Mouse (Mus musculus): Measurements from ENCODE around the gene Pygo1. TPM values are rescaled to one million over a fixed set of nuclear protein-coding genes. Genes with fewer than 3 reads are reported as not detected.

Pygo1 gene
- polyA plus RNA-seq, 1 experiment from 2014 or later, result 8.4 TPM

DNA sequence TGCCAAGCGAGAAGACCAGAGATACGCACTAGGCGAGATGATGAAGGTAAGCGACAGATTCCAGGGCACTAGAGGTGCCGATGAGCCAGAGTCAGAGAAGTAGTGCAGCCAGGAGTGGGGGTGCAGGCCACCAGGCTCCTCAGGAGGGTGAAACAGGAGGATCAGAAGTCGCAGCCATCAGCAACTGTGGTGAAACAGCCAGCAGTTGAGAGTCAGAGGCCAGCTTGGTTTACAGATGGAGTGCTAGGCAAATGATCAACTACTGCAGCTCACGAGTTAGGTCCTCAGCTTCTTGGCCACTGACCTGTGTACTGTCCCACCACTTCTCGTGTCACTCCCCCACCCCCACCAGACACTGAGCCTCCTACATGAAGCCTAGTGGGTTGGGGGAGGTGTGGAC lies 35.9 kb downstream of the Pygo1 start:
- no peaks in the 10 kb centered on the region for H3K27me3 ChIP-seq
- CTCF ChIA-PET, result interaction anchor here (1.4 kb wide), 1 partner anchor 9 kb away, joined by 3 read pairs; no protein-coding TSS in a partner anchor
- POLR2A ChIA-PET, result no interaction called here
- no peak for TF ChIP-seq CTCF (IDR thresholded peaks at IDR 0.05)
- in situ Hi-C loops (cut with MboI; ENCODE audit: low pct_unique_long_range_greater_than_20kb), result no loop called here
- ATAC-seq (no peak), DNase-seq (ENCODE audit: low read depth, low spot score) (no peak)

DNA sequence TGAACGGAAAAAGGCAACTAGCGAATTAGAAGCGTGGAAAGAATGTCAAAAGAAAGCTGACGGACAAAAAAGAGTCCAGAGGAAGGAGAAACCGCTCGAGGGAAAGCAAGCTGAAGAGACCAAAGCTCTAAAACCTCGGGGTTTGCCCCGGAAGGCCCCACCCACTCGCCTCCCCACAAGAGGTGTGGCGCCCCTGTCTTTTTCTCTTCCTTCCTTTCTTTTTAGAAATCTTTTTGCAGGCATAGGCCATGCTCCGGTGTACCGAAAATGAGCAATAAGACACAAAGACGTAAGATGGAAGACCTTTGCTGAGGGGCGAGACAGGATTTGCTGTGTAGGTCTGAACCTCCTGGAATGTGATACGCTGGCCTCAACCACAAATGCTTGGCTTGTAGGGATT lies 36.5 kb downstream of the Pygo1 start:
- in situ Hi-C loops (cut with MboI; ENCODE audit: low pct_unique_long_range_greater_than_20kb), result no loop called here
- no peaks in the 10 kb centered on the region for H3K27me3 ChIP-seq

DNA sequence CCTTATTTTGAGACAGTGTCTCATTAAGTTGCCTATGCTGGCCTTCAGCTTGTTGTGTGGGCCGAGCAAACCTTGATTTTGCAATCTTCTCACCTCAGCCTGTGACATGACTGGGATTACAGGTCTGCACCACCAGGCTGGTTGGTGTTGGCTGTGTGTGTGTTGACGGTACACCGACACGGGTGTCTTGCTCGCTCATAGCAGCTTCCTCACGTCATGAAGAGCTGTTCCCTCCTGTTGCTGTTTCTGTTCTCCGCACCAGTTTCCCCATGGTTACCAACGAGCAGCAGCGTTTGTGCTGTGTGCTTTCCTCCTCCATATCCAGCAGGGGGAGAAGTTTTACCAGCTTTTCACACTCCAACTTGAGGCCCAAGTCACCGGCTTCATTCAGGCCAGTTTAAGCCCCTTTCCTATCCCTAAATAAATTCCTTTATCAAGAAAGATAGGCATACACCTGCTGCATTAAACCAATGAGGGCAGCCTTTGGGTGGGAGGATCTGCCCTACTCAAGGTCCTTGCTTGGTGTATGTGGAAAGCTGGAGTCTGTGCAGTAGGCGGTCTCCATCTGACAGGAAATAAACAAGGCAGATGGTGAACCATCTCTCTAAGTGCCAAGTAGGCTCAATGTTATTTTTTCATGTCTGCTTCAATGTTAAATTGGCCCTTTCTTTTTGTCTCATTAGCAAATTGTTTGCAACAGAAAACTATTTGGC lies 43.1 kb downstream of the Pygo1 start:
- H3K27me3 ChIP-seq, result no peaks in the 10 kb centered on the region
- peak; percentile 77 for TF ChIP-seq CTCF (IDR thresholded peaks at IDR 0.05)
- POLR2A ChIA-PET, result no interaction called here
- peak; percentile 47 for ATAC-seq
- in situ Hi-C loops (cut with MboI; ENCODE audit: low pct_unique_long_range_greater_than_20kb), result no loop called here
- DNase-seq (ENCODE audit: low read depth, low spot score), result no peak
- CTCF ChIA-PET, result interaction anchor here (1.0 to 1.9 kb wide), 5 partner anchors 10 to 124 kb away, joined by 3 to 6 read pairs (median 4); partner anchors contain the start of genes Dyx1c1 and Gm44503

More for the DNA sequence above, 36.5 kb downstream of the Pygo1 start:
- TF ChIP-seq CTCF (IDR thresholded peaks at IDR 0.05), result no peak
- ChIA-PET POLR2A (interaction anchor here (0.7 kb wide), 1 partner anchor 154 kb away, joined by 3 read pairs; no protein-coding TSS in a partner anchor), CTCF (no interaction called here)
- no peak for DNase-seq (ENCODE audit: low read depth, low spot score)
- no peak for ATAC-seq

DNA sequence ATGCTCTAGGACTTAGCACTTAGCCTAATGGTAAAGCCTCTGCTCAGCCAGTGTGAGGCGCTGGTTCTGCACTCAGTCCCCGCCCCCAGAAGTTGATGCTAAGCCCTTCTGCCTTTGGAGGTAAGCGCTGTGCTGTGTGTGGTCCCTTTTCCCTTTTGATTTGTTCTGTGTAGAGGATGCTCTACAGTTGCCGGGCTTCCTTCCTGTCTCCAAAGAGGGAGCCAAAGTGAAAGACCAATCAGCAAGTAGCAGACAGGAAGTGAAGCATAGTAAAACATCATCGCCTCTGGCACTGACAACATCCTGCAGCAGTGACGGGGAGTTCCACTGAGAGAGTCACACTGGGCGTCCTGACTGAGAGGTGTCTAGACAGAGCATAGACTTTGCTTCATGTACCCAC lies 44.4 kb downstream of the Pygo1 start:
- CTCF ChIA-PET, result interaction anchor here (0.8 kb wide), 1 partner anchor 9 kb away, joined by 3 read pairs; no protein-coding TSS in a partner anchor
- POLR2A ChIA-PET, result no interaction called here
- DNase-seq (ENCODE audit: low read depth, low spot score), result no peak
- peak; percentile 22 for TF ChIP-seq CTCF (IDR thresholded peaks at IDR 0.05)
- in situ Hi-C loops (cut with MboI; ENCODE audit: low pct_unique_long_range_greater_than_20kb), result no loop called here
- no peak for ATAC-seq
- H3K27me3 ChIP-seq, result no peaks in the 10 kb centered on the region

DNA sequence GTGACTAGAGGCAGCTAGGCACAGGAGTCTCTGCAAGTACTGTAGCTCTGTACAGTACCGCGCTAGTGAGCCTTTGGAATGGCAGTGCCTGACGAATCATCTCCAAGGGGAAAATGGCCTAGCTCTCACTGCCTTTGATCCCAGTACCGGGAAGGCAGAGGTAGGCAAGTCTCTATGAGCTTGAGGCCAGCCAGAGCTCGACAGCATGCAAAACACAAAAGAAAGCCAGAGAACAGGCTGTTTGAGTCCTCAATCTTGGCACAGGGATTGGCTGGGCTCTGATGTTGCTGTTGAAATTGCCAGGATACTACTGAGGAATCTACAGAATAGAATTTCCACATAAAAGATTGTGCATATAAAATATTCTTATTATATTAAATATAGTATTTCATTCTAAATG lies 47.0 kb downstream of the Pygo1 start:
- POLR2A ChIA-PET, result no interaction called here
- CTCF ChIA-PET, result interaction anchor here (0.8 to 1.5 kb wide), 3 partner anchors 13 to 120 kb away, joined by 3 to 4 read pairs (median 3); partner anchors contain the start of genes Ccpg1 and Ccpg1os
- ATAC-seq (no peak), DNase-seq (ENCODE audit: low read depth, low spot score) (no peak)
- H3K27me3 ChIP-seq, result no peaks in the 10 kb centered on the region
- no peak for TF ChIP-seq CTCF (IDR thresholded peaks at IDR 0.05)
- in situ Hi-C loops (cut with MboI; ENCODE audit: low pct_unique_long_range_greater_than_20kb), result no loop called here

DNA sequence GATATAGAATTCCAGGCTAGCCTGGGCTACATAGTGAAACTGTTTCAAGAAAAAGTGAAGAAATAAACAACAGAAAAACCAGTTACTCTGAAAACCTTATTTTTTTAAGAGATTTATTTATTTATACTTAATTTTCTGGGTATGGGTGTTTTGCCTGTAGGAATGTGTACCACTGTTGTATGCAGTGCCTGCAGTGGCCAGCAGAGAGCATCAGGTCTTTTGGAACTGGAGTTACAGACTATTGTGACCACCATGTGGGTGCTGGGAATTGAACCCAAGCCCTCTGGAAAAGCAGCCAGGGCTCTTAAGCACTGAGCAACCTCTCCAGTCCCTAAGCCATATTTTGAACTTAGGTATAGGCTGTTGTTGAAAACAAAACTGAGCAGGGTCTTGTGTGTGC lies 47.5 kb downstream of the Pygo1 start:
- DNase-seq (ENCODE audit: low read depth, low spot score), result no peak
- no peaks in the 10 kb centered on the region for H3K27me3 ChIP-seq
- CTCF ChIA-PET, result interaction anchor here (1.5 kb wide), 1 partner anchor 13 kb away, joined by 4 read pairs; the partner anchor contains the start of genes Ccpg1 and Ccpg1os
- ATAC-seq, result no peak
- POLR2A ChIA-PET, result no interaction called here
- in situ Hi-C loops (cut with MboI; ENCODE audit: low pct_unique_long_range_greater_than_20kb), result no loop called here
- peak; percentile 27 for TF ChIP-seq CTCF (IDR thresholded peaks at IDR 0.05)

DNA sequence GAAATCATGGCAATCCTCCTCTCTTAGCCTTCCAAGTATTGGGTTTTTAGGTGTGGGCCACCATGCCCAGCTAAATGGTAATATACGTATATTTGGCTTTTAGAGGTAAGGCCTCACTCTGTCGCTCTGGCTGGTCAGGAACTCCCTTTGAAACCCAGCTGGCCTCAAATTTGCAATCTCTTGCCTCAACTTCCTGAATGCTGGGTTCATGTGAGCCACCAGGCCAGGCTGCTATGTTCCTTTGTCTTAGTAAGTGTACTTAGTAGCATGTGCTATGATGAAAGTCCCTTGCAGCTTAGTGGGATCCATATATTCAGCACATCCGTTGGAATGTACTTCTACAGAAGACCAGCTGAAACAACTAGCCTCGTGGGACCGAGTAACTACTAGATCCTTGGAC lies 49.3 kb downstream of the Pygo1 start:
- CTCF ChIA-PET, result interaction anchor here (1.1 to 1.8 kb wide), 5 partner anchors 9 to 117 kb away, joined by 3 to 5 read pairs (median 4); partner anchors contain the start of genes Dyx1c1 and Gm44503
- in situ Hi-C loops (cut with MboI; ENCODE audit: low pct_unique_long_range_greater_than_20kb), result no loop called here
- DNase-seq (ENCODE audit: low read depth, low spot score), result no peak
- no peak for ATAC-seq
- no peaks in the 10 kb centered on the region for H3K27me3 ChIP-seq
- TF ChIP-seq CTCF (IDR thresholded peaks at IDR 0.05), result no peak
- POLR2A ChIA-PET, result no interaction called here

DNA sequence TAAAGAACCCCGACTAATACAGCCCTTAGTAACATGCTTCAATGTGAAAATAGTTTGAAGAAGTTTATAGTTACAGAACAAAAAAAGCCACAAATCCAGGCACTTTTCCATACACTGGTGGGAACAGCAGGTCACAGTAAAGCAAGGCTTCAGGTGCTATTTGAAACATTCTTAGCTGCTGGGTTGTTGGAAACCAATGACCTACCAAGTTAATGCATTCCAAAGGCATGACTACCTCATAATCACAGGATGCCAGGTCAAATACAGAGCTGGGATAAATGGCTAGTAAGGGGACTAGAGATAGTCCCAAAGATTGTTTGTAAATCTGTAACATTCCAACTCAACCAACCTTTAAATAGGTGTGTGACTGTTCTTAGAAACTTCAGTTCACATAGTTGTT lies 49.8 kb downstream of the Pygo1 start:
- no peaks in the 10 kb centered on the region for H3K27me3 ChIP-seq
- ATAC-seq (peak; percentile 90), DNase-seq (ENCODE audit: low read depth, low spot score) (no peak)
- CTCF ChIA-PET, result interaction anchor here (1.2 to 1.8 kb wide), 4 partner anchors 9 to 16 kb away, joined by 3 to 5 read pairs (median 4); partner anchors contain the start of genes Dyx1c1 and Gm44503
- POLR2A ChIA-PET, result no interaction called here
- in situ Hi-C loops (cut with MboI; ENCODE audit: low pct_unique_long_range_greater_than_20kb), result no loop called here
- TF ChIP-seq CTCF (IDR thresholded peaks at IDR 0.05), result no peak

DNA sequence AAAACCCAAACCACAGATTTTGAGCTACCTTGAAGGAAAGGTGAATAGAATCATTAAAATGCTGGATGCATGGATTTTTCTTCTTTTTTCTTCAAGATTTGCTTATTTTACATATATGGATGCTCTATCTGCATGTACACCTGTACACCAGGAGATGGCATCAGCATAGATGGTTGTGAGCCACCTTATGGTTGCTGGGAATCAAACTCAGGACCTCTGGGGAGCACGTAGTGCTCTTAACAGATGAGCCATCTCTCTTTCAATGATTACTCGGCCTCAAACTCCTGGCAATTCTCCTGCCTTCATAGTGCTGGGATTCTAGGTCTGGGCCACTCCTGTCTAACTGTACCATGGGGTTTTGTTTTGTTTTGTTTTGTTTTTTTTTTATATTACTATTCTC lies 57.6 kb downstream of the Pygo1 start:
- no peak for DNase-seq (ENCODE audit: low read depth, low spot score)
- TF ChIP-seq CTCF (IDR thresholded peaks at IDR 0.05), result peak; percentile 40
- ATAC-seq, result no peak
- no peaks in the 10 kb centered on the region for H3K27me3 ChIP-seq
- ChIA-PET CTCF (no interaction called here), POLR2A (no interaction called here)
- in situ Hi-C loops (cut with MboI; ENCODE audit: low pct_unique_long_range_greater_than_20kb), result no loop called here

DNA sequence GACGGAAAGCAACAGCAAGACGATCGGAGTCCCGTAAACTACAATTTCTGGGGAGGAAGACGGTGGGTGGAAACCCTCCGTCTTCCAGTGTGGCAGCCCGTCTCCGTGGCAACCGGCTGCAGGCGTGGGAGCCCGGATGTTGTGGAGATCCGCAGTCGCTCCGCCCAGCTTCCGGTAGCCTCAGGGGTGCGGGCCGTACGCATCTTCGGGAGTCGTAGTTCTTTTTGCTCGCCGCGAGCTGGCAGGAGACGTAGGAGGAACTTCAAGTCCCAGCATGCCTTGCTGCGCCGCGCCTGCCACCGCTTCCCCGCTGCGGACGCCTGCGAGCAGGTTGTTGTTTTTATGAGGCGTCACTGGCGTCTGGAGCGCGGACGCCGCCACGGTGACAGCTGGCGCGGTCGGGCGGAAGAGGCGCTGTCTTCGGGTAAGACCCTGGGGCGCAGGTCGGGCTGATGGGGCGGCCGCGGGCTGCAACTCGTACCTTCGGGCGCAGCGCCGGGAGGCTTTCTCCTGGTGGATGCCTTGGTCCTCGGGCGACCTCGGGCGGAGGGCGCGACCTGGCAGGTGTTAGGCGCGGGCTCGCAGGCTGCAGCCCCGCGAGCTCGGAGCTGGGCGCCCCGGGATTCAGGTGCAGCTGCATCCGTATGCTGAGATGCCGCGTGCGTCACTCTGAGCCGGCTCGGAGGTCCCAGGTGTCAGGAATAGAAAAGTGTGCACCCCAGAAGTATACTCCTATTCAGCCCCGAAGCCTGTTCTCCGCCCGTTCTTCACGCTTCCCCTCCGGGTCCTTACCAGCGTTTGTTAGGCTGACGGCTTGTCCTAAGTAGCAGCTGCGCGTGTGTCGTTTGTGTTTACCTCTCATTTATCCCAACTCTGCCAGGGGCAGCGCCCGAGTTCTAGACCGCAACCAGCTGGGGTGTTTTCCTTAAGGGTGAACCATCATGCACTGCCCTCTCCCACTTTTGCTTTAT lies 60.1 kb downstream of the Pygo1 start, which contains the start of the genes Ccpg1os and Ccpg1:
TSS of gene Ccpg1os (minus strand) at position 133 of the 971 bp plus-strand sequence.
TSS of gene Ccpg1 (plus strand) at position 180 of the 971 bp plus-strand sequence.
- DNase-seq (ENCODE audit: low read depth, low spot score) (peak; percentile 82), ATAC-seq (peak; percentile 94)
- in situ Hi-C loops (cut with MboI; ENCODE audit: low pct_unique_long_range_greater_than_20kb), result no loop called here
- ChIA-PET CTCF (interaction anchor here (1.2 to 1.9 kb wide), 3 partner anchors 10 to 13 kb away, joined by 4 read pairs; no protein-coding TSS in a partner anchor), POLR2A (interaction anchor here (1.0 kb wide), 1 partner anchor 10 kb away, joined by 3 read pairs; no protein-coding TSS in a partner anchor)
- H3K27me3 ChIP-seq, result no peaks in the 10 kb centered on the region
- TF ChIP-seq CTCF (IDR thresholded peaks at IDR 0.05), result peak; percentile 53

All from Patski (cell line).